Mouse (Mus musculus) lung, postnatal 25 days (tissue): ENCODE measurements around the gene Defb43.
A peak's percentile ranks its signal among the peaks of the same experiment; 100 is the strongest.

Experiments used
- DNase-seq: peaks from one replicate; pipeline ENCODE4 v3.0.0; 2022; ENCODE audit warnings: low spot score

The Defb43 gene

DNA sequence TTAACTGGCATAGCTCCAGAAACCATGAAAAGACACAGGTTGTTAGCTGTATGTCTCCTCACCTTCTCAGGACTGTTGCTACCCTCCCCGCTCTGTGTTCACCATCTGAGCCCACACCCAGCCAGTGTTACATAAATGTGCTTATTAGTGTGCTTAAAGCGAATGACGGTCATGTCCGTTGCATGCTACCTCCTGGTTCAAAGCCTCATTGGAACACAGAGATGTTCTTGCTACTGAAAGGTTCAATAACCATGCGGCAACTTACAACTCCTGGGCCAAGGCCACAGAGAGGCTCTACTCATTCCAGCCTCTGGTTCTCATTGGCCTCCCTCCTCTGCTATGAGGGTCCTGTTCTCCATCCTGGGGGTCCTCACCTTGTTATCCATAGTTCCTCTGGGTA is at the start of gene Defb43:
Defb43 (plus strand) TSS at position 301 of the 400 bp plus-strand sequence.
- DNase-seq: no peak

DNA sequence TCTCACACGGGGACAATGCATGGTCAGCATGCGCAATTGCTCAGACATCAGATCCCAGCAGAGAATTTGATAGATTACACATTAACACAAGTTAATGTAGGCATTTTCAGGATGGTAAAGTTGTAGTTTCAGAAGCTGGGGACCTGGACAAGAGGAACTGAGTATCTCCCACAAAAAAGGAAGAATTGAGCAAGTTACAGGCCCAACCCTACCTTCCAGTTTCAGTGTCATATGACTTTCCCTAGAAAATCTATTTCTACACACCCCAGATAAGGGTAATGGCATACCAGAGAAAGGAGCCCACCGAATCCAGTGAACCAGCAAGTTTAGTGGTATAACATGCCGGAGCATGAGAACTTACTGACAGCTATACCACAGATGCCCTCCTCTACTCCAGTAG is 47.9 kb upstream of the Defb43 start:
- no peak for DNase-seq

DNA sequence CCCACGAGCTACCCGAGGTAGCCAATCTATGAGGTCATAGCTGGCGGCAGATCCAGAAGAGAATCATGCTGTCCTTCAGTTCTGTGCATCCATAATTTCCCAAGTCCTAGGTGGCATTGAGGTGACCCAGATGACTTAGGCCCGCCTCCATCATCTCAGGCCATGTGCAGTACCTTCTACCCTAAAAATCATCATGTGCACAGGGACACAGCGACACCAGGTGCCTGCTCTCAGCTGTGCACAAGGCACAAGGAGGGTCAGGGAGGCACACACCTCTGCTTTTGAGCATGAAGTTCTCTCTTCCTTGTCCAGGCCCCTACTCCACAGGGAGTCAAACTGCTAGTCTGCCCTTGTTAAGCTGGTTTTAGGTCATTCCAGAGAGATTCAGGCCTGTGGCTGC is 46.2 kb upstream of the Defb43 start:
- DNase-seq: no peak

DNA sequence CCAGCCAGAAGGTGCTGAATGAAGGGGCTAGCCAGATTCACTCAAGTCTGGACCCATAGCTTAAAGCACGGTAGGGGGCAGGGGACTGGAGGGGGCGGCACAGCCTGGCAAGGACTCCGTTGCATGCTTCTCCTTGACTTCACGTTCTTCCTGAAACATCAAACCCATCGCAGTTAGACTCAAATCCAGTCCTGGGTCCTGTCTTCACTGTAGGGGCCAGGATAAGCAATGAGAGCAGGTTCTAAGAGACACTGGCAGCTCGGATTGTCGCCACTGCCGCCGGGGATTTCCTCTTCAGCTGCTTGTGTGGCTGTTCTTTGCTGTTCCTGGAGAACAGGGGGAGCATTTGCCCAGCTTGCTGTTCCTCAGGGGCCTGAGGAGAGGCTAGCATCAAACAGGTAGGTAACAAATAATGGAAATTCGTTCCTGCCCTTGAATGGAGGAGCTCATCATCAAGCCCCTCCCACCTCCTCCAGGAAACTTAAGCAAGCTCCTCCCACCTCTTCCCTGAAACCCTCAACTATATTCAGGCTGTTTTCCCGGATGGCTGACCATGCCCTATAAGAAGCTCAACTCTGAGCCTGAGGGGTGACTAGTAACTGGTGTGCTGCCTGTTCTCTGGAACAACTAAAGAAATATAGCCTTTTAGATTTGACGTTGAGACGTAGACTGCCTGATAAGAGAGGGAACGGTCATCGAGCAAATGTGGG is 45.6 kb upstream of the Defb43 start:
- peak; percentile 37 for DNase-seq

DNA sequence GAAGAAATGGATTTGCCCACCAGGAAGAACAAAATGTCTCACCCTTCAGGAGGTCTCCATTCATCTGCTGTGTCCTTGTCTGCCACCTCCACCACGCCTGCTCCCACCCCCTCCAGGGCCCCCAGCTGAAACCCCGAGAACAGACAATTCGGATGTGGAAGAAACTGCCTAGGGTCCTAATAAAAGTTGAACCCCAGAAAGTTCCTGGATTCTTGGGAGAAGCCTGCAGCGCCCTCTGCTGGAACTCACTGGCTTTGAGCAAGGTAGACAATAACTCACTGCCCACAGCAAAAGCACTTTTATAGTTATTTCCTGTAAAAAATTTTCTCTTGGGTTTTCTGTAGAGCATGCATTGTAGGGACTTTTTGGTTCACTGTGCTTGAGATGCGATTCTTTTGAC is 36.5 kb upstream of the Defb43 start:
- peak; percentile 55 for DNase-seq

DNA sequence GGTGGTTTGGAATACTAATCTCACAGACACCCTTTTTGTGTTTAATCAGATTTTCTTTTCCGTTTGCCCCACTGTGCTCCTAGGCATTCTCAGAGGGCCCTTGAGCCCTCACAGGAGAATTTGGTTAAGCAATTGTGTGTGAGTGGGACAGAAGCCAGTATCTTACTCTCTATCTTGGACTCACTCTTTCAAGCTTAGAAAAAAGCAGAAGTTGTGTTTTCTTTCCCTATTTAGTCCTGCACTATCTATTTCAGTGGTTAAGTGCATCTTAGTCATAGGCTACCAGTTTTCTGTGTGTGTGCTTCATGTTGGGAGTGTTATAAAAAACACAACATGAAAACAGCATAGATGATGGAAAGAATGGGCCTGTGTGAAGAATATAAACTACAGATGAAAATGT is 31.8 kb upstream of the Defb43 start:
- DNase-seq: no peak

DNA sequence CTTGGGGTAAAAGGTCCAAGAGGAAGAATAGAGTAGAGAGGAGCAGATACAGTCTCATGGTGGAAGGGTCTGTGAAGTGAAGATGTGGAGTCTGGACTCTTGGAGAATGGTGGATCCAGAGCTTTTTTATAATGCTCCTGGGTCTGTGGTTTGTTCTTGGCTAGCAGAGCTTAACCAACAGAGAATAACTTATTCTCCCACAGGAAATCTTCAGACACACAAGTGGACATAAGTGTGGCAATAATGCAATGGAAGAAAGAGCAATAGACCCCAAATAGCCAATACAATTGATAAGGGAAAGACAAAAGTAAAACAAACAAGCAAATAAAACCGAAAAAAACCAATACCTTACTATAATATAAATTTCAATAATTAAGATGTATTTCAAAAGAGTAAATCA is 27.2 kb upstream of the Defb43 start, which contains the start of gene Defb48:
Defb48 (minus strand) TSS at position 101 of the 400 bp plus-strand sequence.
- no peak for DNase-seq

DNA sequence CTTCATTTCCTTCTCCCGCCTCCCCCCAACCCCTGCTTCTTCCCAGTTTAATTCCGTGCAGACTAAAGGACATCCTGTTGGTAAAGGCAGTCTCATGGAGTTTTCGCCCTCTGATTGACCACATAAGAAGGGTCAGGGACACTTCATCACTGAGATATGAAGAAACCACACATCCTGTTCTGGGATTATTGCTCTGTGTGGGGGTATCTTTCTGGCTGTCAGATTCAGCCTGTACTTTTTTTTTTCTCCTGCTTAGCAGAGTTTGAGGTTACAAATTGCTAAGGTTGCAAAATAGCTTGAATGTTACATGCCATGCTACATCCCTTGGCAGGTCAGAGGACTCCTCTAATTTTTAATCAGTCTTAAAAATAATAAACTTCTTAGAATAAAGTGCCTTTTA is 20.3 kb upstream of the Defb43 start:
- DNase-seq: no peak

DNA sequence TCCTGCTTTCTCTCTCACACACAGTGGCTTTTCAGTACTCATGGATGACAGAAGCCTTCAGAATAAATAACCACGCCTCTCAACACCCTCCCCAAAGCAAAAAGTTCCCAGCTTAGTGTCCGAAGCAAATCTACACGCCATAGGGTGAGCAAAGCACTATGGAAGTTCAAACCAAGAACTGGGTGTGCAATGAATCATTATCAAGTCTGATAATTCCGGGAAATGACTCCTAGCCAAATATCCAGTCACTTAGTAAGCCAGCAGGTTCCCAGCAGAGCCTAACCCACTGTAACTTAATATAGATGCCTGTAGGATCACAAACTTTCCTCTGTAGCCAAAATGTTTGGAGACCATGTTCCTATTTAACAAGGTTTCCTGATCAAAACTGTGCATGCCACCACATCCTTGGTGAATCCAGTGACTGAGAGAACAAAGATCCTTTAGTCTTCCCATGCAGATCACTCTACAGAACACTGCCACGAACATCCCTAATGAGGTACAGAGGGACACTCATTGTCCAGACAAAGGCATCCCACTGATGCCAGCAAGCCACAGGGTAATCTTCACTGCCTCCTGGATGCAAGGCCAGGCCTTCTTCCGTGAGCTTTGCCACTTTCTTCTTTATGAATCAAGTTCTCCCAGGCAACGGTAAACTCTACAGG is 19.6 kb upstream of the Defb43 start:
- no peak for DNase-seq

DNA sequence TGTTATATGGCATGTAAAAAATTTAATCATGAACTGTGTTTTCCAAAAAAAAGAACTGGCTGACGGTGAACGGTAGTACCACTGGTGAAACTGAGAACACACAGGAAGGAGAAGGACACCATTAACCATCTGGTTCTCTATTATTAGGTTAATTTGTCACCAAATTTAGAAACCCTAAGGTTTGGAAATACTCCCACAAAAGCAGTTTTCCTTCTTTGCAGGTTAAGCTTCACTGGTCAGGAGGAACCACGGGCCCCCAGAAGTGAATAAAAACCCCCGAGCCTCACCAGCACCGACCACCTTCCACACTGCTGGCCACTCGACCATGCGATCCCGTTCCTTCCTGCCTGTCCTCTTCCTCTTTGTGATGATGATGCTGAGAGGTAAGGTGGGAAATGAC is 13.8 kb upstream of the Defb43 start, which contains the start of gene Defb47:
Defb47 (plus strand) TSS at position 301 of the 400 bp plus-strand sequence.
- no peak for DNase-seq

DNA sequence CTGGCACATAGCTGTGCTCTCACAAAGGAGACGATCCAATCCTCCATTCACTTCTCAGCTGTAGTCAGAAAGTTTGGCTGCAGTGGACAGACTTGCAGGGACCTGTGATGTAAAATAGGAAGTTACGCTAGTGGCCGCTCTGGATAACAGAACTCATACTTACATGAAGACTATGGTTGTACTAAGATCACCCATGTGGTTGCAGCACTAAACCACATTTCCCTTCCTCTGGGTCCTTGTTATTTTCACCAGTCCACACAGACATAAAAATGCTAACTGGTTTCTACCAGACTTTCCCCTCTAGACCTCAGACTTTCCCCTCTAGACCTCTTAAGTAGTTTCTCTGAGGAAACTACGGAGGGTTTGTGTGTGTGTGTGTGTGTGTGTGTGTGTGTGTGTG is 12.6 kb upstream of the Defb43 start:
- no peak for DNase-seq

DNA sequence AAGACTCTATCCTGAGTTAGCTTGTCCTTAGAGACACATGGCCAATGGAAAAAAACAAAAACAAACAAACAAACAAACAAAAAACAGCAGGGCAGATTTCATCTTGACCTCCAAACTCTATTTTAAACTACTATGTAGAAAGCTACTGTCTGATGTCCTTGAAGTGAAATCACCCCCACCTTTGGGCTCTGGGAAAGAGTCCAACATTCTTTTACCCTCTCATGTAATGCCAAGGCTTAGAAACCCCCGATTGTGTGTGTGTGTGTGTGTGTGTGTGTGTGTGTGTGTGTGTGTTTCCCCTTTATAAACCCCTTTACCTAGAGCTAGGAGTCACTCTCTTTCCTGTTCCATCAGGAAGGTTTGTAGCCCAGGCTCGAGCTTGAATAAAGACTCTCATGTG is 9.0 kb upstream of the Defb43 start:
- DNase-seq: no peak

DNA sequence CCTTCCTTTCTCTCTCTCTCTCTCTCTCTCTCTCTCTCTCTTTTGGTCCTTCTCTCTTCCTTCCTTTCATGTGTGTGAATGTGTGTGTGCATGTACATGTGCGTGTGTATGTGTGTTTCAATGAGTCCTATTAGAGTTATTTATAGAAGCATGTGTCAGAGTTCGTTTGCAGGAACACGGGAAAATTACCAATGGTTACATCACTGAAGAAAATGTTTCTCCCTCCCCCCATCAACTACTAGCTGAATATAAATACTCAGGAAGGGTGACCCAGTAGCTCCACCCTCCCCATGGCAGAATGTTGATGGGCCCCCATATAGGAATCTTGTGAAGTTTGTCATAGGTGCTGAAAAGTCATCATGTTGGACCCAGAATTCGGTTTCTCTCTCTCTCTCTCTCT is 1.5 kb downstream of the Defb43 start:
- no peak for DNase-seq

DNA sequence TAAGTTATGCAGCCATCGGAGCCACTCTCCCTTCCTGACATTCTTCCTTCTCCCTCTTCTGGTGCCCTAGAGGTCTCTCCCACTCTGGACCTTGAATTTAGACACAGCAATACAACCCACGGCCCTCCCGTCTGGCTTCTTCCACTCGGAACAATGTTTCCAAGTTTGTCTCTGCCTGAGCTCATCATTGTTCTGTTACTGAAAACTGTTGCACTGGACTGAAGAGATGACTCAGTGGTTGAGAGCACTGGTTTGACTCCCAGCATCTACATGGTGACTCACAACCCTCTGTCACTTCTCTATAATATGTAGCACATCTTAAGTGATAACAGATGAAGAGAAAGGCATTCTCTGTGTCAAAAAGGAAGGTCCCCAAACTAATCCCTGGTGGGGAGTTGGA is 3.1 kb downstream of the Defb43 start:
- no peak for DNase-seq

DNA sequence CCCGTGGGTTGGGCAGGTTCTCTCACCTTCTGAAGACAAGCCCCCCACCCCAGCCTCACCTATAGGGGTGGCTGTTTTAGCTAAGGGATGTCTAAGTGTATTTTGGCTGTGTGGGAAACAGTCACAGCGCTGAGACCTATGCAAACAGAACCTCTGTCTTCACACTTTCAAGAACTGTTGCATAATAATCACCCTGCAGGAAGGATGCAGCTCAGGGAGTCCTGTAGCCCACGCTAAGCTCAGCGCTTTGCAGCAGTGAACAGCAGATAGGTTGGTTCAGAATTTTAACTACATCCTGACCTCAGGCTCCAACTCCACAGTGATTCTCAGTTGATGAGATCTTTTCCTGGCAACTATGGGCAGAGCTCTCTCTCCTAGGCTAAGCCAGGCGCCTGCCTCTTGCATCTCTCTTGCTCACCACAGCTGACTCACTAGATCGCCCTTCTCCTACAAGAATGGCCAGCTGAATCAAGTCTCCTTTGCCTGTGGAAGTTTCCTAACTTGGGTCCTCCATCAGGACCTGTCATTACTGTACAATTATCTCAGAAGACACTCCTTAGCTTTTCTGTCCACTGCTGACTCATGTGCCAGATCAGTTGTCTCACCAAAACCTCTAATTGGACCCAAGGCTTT is 9.1 kb downstream of the Defb43 start:
- no peak for DNase-seq

DNA sequence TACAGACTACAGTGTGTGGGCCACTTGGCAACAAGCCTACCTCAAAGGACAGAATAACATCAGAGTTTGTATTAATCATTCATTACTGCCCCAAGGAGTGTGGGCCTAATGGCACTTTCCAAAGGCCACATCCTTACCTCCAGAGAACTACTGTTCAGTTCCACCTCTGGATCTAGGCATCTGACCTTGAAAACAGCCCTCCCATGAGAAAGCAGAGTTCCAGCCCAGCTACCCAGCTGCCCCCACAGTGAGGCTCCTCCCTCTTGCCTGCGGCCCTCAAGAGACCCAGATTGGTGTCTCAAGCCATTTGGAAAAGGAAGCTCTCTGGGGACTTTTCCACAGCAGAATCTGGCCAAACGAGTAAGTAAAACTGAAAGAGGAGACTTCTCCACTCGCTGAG is 35.1 kb downstream of the Defb43 start, which contains the start of gene Defb42:
Defb42 (plus strand) TSS at position 301 of the 400 bp plus-strand sequence.
- DNase-seq: no peak

DNA sequence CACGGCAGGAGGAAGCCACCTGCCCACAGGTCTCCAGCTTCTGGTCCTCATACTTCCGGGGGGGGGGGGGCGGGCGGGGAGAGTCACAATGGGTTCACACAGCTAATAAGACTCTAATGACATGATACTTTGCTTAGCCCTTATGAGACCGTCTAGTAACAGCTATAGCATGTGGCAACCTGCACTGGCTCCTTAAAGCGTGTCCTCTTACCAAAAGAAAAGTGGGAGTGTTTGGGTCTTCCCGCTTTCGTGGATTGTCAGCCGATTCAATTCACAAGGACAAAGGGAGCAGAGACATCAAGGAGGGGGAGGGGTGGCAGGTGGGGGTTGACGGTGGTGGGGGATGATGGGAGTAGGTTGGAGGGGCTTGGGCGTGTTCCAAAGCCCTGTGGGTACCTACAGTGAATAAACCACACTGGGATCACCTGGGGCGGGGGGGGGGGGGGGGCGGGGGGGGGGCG is 38.4 kb downstream of the Defb43 start, which contains the start of gene Defb30:
Defb30 (minus strand) TSS at position 51 of the 461 bp plus-strand sequence.
- no peak for DNase-seq

DNA sequence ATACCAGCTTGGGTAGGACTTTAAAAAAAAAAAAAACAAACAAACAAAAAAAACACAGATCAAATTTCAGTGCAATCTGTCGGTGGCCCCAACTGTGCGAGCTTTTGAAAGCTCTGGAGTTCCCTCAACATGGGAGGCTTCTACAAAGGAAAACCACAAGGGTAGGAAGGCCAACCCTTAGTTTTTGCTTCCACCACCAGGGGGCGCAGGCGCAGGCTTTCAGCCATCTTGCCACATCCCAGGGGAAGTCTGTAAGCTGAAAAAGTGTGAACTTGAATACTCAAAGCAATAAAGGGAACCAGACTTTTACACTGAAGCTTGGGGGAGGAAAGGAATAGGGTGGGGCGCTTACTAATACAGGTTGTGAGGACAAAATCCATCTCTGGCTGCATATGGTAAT is 39.2 kb downstream of the Defb43 start:
- peak; percentile 59 for DNase-seq

DNA sequence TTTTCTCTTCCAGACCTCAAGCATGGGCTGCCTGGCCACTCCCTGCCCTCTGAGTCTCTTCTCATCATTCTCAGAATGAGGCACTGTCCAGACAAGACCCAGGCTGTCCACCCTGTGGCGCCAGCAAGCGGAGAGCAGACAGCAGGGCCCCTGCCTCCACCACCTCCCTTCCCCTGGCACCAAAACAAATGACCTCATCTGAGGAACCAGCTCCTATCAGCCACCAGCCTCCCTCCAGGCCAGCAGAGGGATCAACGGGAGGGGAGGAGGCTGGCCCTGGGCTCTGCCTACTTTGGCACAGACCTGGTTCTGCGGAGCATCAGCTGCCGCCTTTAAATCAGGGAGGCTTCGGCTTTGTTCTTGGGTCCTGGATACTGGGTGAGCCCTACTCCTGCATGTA is 43.2 kb downstream of the Defb43 start:
- peak; percentile 88 for DNase-seq

DNA sequence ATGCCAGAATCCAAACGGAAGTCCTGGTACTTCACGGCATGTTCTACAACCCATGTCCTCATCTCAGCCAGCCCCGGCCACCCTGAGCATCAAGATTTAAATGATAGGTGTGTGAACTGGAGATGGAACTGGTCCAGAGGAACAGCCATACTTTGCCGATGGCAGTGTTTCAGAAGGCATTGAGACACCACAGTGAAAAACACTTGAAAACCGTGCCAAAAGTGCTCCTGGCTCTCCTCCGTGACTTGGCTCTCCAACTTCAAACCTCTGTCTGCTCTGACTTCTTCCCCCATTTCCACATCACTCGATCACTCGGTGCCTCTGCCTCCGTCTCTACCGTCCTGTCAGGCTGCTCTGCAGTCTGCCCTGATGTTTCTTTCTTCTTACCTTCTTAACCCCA is 48.8 kb downstream of the Defb43 start:
- DNase-seq: no peak

DNA sequence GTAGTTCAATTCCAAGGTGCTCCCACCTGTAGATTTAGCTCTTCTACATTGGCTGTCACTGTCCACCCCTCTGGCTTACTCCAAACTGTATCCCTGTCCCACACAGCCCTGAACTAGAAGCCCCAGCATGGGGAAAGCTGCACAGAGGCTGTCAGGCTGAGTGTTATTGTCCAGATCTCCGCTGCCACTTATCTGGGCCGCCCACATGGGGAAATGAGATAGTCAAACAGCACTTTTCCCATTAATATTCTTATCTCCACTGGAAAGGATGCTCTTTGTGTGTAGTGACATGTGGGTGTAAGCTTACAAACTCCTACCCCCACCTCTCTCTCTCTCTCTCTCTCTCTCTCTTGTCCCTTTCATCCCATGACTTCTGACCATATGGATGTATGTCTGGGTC is 50.6 kb downstream of the Defb43 start:
- DNase-seq: no peak

DNA sequence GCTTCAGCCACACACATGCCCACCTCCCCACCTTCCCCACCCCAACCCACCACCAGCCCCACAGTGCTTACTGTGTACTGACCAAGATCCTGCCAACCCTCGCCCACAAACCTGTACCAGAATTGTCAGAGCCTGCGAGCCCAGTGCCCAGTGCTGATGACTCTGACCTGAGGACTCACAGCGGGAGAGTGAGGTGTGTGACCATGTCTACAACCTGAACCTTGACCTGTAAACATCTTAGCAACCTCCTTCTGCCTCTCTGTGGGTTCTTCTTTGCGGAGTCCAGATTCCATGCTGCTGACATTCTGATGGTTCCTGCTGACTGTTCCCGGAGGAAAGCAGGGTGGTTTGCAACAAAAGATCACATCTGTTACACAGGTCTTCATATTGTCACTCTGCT is 53.8 kb downstream of the Defb43 start:
- DNase-seq: no peak
